Mouse (Mus musculus): ENCODE data around the gene H2al1j. TPM values are rescaled to one million over a fixed set of nuclear protein-coding genes. Genes with fewer than 3 reads are reported as not detected.

Gene H2al1j
- polyA plus RNA-seq, 1 experiment from 2014 or later, result not detected

DNA sequence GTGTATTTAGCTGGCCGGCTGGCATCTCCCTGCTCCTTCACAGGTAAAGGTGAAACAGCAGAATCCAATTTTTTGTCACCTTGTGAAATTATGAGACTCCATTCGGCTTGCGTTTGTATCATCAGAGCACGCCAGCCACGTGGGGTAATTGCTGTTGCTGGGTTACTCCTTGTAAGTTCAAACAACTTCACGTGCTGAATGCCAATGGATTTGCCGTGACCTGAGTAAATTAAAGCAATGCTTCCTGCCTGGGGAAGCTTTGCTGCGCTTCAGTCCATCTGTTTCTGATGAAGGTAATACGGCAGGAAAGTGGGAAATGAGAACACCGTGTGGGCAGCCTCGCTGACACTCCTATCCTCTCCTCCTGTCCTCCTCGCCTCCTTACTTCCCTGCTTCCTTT lies 37.5 kb downstream of the H2al1j start:
- no peaks in the 10 kb centered on the region for H3K9me3 ChIP-seq (ENCODE audit: control insufficient read depth, low read length)
- H3K9ac ChIP-seq (ENCODE audit: low read length), result no peak overlapping the region
- WGBS, result 72% methylated on average over 12 of the region's 12 CpGs
- no peaks in the 10 kb centered on the region for H3K4me1 ChIP-seq (replicated peaks; ENCODE audit: control insufficient read depth, insufficient read depth, low read length)
- peaks cover 2% of the 10 kb centered on the region; the same call in 1 of the 2 replicates for H3K27me3 ChIP-seq (ENCODE audit: control insufficient read depth, insufficient read depth, low read length)
- H3K4me2 ChIP-seq (ENCODE audit: low read depth, low read length, severe bottlenecking), result no peak overlapping the region
- no peak for DNase-seq (ENCODE audit: low spot score)
- no peak for ATAC-seq (replicated peaks; ENCODE audit: low FRiP score)
- no peak overlapping the region for H3K27ac ChIP-seq (ENCODE audit: low read depth, low read length)
- no peak overlapping the region for H3K4me3 ChIP-seq (ENCODE audit: low read depth, low read length)
- no peaks in the 10 kb centered on the region for H3K36me3 ChIP-seq (ENCODE audit: control insufficient read depth, insufficient read depth, low read length)

Other genes starting within 250 kb of the H2al1j start
- not detected in 2 replicates for gene H2al1a, start 28.6 kb upstream of the H2al1j start, polyA plus RNA-seq (2014; fragmentation: Nextera tagmentation; extraction: Ambion mirVana)
- not detected in 2 replicates for gene H2al1b, start 25.4 kb upstream of the H2al1j start, polyA plus RNA-seq (2014; fragmentation: Nextera tagmentation; extraction: Ambion mirVana)
- not detected in 2 replicates for gene H2al1c, start 22.2 kb upstream of the H2al1j start, polyA plus RNA-seq (2014; fragmentation: Nextera tagmentation; extraction: Ambion mirVana)
- gene H2al1d, start 19.0 kb upstream of the H2al1j start, polyA plus RNA-seq (2014; fragmentation: Nextera tagmentation; extraction: Ambion mirVana), result not detected in 2 replicates
- gene H2al1e, start 15.9 kb upstream of the H2al1j start, polyA plus RNA-seq (2014; fragmentation: Nextera tagmentation; extraction: Ambion mirVana), result not detected in 2 replicates
- not detected in 2 replicates for gene H2al1f, start 12.7 kb upstream of the H2al1j start, polyA plus RNA-seq (2014; fragmentation: Nextera tagmentation; extraction: Ambion mirVana)
- not detected in 2 replicates for gene H2al1g, start 9.6 kb upstream of the H2al1j start, polyA plus RNA-seq (2014; fragmentation: Nextera tagmentation; extraction: Ambion mirVana)
- gene H2al1h, start 6.3 kb upstream of the H2al1j start, polyA plus RNA-seq (2014; fragmentation: Nextera tagmentation; extraction: Ambion mirVana), result not detected in 2 replicates
- gene H2al1i, start 3.2 kb upstream of the H2al1j start, polyA plus RNA-seq (2014; fragmentation: Nextera tagmentation; extraction: Ambion mirVana), result not detected in 2 replicates